Mouse (Mus musculus) midbrain, embryonic 13.5 days (tissue): ENCODE data around the gene Itm2c. TPM values are rescaled to one million over a fixed set of nuclear protein-coding genes. Genes with fewer than 3 reads are reported as not detected.

Source experiments
- ATAC-seq: fragments of 200-750 bp; cut with Nextera tagmentation; 2 replicates; pipeline ENCODE4 v1.8.0; 2017; ENCODE audit warnings: mild to moderate bottlenecking, moderate TSS enrichment, moderate library complexity
- H3K27ac ChIP-seq: fragments of 300-500 bp; sonication (generic); 2 replicates; pipeline ENCODE4 v1.5.1; 2015; ENCODE audit warnings: inconsistent platforms, mild to moderate bottlenecking, moderate library complexity
- H3K27me3 ChIP-seq: fragments of 300-500 bp; sonication (generic); 2 replicates; pipeline ENCODE4 v1.6.1; 2015; ENCODE audit warnings: mild to moderate bottlenecking, inconsistent platforms
- H3K36me3 ChIP-seq: fragments of 300-500 bp; sonication (generic); 2 replicates; pipeline ENCODE4 v1.6.1; 2015; ENCODE audit warnings: mild to moderate bottlenecking, inconsistent platforms
- H3K4me1 ChIP-seq: fragments of 300-500 bp; sonication (generic); replicated peaks from 2 replicates; pipeline ENCODE4 v1.6.1; 2015; ENCODE audit warnings: inconsistent platforms
- H3K4me2 ChIP-seq: fragments of 300-500 bp; sonication (generic); replicated peaks from 2 replicates; pipeline ENCODE4 v1.6.1; 2015; ENCODE audit warnings: moderate library complexity, mild to moderate bottlenecking, inconsistent platforms
- H3K4me3 ChIP-seq: fragments of 300-500 bp; sonication (generic); replicated peaks from 2 replicates; pipeline ENCODE4 v1.5.1; 2015; ENCODE audit warnings: mild to moderate bottlenecking, inconsistent platforms
- H3K9ac ChIP-seq: fragments of 300-500 bp; sonication (generic); replicated peaks from 2 replicates; pipeline ENCODE4 v1.6.1; 2015; ENCODE audit warnings: mild to moderate bottlenecking, inconsistent platforms
- H3K9me3 ChIP-seq: fragments of 300-500 bp; sonication (generic); 2 replicates; pipeline ENCODE4 v1.6.1; 2016; ENCODE audit warnings: mild to moderate bottlenecking, inconsistent platforms
- whole genome bisulfite sequencing: fragments of 180-500 bp; shearing (Covaris S2); methylation state at CpG from one replicate; pipeline ENCODE4 v1.1.7; 2015; 5-methylcytosine and 5-hydroxymethylcytosine counted together
- polyA plus RNA-seq: library from polyadenylated mRNA; unstranded; fragments of >200 nt; fragmentation: Nextera tagmentation; extraction: Ambion mirVana; gene quantifications from 2 replicates; pipeline ENCODE4 v1.2.1, GENCODE M21; 2015

Gene Itm2c
- polyA plus RNA-seq, 1 experiment from 2014 or later, result 201 TPM

DNA sequence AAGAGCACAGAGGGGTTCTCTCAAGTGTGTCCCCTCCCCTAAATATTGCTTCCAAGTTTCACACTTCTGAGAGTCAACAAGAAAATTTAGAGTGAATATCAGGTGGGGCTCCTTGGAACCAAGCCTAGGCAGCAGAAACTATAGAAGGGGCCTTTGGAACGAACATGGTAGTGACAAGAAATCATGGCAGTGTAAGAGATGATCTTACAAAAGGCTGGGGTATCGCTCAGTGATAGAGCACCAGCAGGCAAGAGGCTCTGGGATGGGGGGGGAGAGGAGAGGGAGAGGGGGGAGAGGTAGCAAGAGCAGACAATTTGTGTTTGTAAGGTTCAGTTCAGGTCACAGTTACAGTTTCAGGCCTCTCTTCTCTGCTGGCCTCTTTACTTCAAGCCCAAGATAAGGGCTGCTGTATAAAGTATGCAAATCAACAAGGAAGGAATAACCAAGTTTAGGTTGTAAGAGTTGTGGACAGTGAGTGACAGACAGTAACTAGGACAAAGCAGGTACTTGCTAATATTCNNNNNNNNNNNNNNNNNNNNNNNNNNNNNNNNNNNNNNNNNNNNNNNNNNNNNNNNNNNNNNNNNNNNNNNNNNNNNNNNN lies 55.1 kb downstream of the Itm2c start:
- Histone ChIP-seq H3K4me2 (no peak overlapping the region), H3K4me3 (no peak overlapping the region), H3K4me1 (no peaks in the 10 kb centered on the region), H3K9me3 (peaks cover 8% of the 10 kb centered on the region), H3K36me3 (no peaks in the 10 kb centered on the region), H3K27me3 (no peaks in the 10 kb centered on the region), H3K27ac (no peak overlapping the region), H3K9ac (no peak overlapping the region)
- ATAC-seq, result no peak
- 84% methylated on average over 2 of the region's 2 CpGs for WGBS

DNA sequence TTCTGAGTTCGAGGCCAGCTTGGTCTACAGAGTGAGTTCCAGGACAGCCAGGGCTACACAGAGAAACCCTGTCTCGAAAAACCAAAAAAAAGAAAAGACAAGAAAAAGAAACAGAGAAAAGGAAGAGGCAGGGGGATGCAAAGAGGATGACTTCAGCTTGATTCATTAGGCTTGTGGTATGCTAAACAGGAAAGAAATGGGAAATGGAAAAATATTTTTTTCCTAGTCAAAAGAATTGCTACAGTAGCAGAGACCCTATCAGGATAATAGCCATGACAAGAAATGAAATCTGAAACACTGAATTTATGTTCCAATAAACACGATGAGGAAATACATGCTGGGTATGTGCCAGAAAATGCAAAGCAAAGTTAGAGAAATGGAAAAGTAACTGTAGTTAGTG lies 61.1 kb downstream of the Itm2c start:
- 92% methylated on average over 3 of the region's 3 CpGs for WGBS
- Histone ChIP-seq H3K4me3 (no peak overlapping the region), H3K9me3 (no peaks in the 10 kb centered on the region), H3K27ac (no peak overlapping the region), H3K4me1 (peaks cover 8% of the 10 kb centered on the region; the same call in 1 of the 2 replicates), H3K9ac (no peak overlapping the region), H3K36me3 (no peaks in the 10 kb centered on the region), H3K27me3 (no peaks in the 10 kb centered on the region), H3K4me2 (no peak overlapping the region)
- no peak for ATAC-seq

DNA sequence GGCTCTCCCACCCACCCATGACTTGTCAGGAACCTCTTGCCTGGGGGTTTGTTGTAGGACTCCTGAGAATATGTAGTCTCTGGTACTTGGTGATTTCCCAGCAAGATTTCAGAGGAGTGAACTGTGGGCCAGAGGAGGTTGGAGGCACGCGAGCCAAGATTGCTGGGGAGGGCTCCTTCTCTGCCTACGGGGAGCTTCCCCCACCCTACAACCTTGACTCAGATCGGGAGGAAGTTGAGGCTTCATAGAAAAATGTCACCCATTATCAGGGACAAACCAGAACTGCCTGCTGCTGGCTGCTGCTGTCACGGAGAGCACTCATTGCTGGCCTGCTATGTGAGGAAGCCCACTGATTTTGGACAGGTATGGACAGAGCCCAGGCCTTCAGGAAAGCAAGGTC lies 63.2 kb downstream of the Itm2c start:
- H3K4me2 ChIP-seq, result no peak overlapping the region
- no peak overlapping the region for H3K27ac ChIP-seq
- ATAC-seq, result no peak
- H3K4me1 ChIP-seq, result peaks cover 8% of the 10 kb centered on the region; the same call in 1 of the 2 replicates
- no peaks in the 10 kb centered on the region for H3K27me3 ChIP-seq
- WGBS, result 88% methylated on average over 5 of the region's 5 CpGs
- no peaks in the 10 kb centered on the region for H3K9me3 ChIP-seq
- H3K4me3 ChIP-seq, result no peak overlapping the region
- H3K36me3 ChIP-seq, result no peaks in the 10 kb centered on the region
- H3K9ac ChIP-seq, result no peak overlapping the region

DNA sequence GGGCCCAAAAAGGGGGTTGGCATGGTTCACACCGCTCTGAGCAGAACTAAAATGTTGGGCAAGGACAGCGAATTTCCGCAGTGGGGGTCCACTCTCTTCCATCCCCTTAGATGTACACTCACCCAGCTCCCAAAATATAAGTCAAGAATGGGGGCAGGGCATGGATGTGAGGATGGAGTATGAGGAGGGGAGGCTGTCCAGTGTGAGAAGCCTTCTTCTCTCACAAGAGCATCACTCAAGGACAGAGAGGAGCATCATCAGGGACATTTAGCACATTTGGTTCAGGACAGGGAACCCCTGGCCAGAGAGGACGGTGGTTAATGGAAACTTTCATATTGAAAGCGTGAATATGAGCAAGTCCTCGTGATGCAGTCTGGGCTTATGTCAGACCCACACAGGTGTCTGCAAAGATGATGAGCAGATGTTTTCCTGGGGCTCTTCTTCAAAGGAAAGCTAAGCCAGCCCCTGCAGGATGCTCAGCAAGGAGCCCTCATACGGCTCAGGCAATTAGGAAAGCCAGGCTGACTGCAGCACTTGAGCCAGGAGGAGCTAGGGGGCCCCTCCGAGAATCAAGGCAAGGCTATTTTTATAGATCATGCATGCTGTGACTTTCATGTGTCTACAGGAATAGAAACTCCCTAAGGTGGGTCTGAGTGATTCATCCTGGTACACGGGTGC lies 64.0 kb downstream of the Itm2c start:
- 52% methylated on average over 9 of the region's 9 CpGs for WGBS
- peak; percentile 60 for ATAC-seq
- H3K27ac ChIP-seq, result no peak overlapping the region

More for the DNA sequence above, 64.0 kb downstream of the Itm2c start:
- Histone ChIP-seq H3K27me3 (no peaks in the 10 kb centered on the region), H3K4me2 (no peak overlapping the region), H3K36me3 (no peaks in the 10 kb centered on the region), H3K4me3 (no peak overlapping the region), H3K4me1 (peaks cover 8% of the 10 kb centered on the region; the same call in 1 of the 2 replicates), H3K9ac (no peak overlapping the region), H3K9me3 (no peaks in the 10 kb centered on the region)

Other genes with a start within 250 kb of the Itm2c start
- 0.30 and 0.59 TPM in 2 replicates for gene Sp100, start 244.3 kb upstream of the Itm2c start, polyA plus RNA-seq
- gene A630001G21Rik, start 115.6 kb upstream of the Itm2c start, polyA plus RNA-seq, result 0.59 and 0.90 TPM in 2 replicates
- 52.1 and 54.9 TPM in 2 replicates for gene Cab39, start 100.8 kb upstream of the Itm2c start, polyA plus RNA-seq
- 6.4 and 6.5 TPM in 2 replicates for gene 4933407L21Rik, start 34.2 kb downstream of the Itm2c start, polyA plus RNA-seq
- 0.05 and 0.07 TPM in 2 replicates for gene Gpr55, start 66.7 kb downstream of the Itm2c start, polyA plus RNA-seq
- gene Spata3, start 122.5 kb downstream of the Itm2c start, polyA plus RNA-seq, result 0.27 TPM in 1 of 2 replicates, not detected in the other
- 2.3 and 2.5 TPM in 2 replicates for gene 2810459M11Rik, start 151.6 kb downstream of the Itm2c start, polyA plus RNA-seq
- 188 and 201 TPM in 2 replicates for gene Psmd1, start 170.1 kb downstream of the Itm2c start, polyA plus RNA-seq
- 0.15 and 0.28 TPM in 2 replicates for gene Htr2b, start 217.7 kb downstream of the Itm2c start, polyA plus RNA-seq
- 0.30 TPM in 1 of 2 replicates, not detected in the other for gene Gm21972, start 239.4 kb downstream of the Itm2c start, polyA plus RNA-seq